Comparison of ENCODE assay signal across 1 mouse cellular context in the genomic region with DNA sequence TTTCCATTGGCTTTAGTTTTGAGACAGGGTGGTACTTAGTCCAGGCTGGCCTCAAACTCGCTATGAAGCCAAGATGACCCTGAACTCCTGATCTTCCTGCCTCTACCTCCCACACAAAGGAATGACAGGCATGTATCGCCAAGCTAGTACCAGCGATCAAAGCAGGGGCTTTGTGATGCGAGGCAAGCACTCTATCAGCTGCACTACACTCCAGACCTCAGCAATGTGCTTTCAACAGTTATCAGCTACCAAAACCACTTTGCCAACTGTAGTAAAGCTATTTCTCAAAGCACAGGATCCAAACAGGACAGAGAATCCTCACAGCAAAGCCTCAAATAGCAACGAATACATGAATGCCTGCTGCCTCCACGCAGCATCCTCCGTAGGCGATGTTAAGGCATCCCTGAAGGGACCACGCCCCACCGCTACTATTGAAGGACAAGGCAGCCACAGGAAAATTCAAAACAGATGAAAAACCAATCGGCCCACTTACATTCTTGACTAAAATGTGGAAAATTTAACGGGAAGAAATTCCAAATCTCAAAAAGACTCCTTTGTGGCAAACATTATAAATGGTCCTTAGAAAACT.
TF ChIP-seq lines count a peak whose summit lies in the region.

No protein-coding gene starts in this region.

TF ChIP-seq in MEL, 35 proteins besides CTCF, POLR2A, EP300 and RAD21 (continued from another document):
- TF ChIP-seq GATA1 (IDR thresholded peaks at IDR 0.05; ENCODE audit: low read depth, low read length), result peak; percentile 88
